Mouse (Mus musculus) embryo, embryonic 10.5 days (tissue): ENCODE data around the gene Gmnn.
A peak's percentile ranks its signal among the peaks of the same experiment; 100 is the strongest.

Experiments
- DNase-seq: peaks from one replicate; pipeline ENCODE4 v3.0.0-alpha.2; 2015; ENCODE audit warnings: low spot score

Gmnn gene

GRCm38 (mm10) chr13:24760351-24760870 is 1.3 kb downstream of the Gmnn start:
- DNase-seq: no peak

GRCm38 (mm10) chr13:24759451-24759850 is 2.3 kb downstream of the Gmnn start:
- DNase-seq: no peak

DNA sequence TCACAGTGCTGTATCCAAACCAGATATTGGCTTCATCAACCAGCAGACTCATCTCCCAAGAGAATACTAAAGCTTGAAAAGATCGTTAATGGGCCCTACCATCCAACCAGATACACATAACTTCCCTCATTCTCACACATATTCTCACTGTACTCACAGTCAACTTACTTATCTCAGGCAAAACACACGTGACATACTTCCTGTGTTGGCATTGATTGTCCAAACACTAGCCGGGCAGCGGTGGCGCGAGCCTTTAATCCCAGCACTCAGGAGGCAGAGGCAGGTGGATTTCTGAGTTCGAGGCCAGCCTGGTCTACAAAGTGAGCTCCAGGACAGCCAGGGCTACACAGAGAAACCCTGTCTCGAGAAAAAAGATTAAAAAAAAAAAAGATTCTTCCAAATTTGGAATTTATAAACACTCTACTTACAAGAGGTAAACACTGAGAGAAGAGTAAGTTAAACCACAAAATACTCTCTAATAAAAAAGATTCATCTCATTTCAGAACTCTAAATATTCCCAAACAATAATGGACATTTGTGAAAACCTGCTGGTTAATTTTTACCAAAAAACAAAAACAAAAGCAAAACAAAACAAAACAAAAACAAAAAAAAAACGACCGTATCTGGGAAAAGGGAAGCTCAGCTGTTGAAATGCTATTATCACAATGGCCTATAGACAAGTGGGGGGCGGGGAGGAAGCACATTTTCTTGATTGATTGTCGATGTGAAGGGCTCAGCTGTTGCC is 3.7 kb downstream of the Gmnn start:
- DNase-seq: no peak

DNA sequence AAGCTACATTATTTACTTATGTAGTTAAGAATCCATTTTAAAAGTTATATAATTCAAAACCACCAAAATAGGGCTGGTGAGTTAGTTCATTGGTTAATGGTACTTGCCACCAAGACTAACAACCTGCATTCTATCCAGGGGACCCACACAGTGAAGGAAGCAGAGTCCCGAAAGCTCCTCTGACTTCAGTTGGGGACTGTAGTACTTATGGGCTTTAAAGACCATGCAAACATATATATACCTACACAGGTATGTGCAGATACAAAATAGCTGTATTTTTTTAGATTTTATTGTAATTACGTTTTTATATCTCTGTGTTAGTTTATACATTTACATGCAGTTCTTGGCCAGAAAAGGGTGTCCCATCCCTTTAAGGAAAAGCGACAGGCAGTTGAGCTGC is 5.0 kb downstream of the Gmnn start:
- no peak for DNase-seq

- no peak for DNase-seq
These were observed 10.3 kb downstream of the Gmnn start for GRCm38 (mm10) chr13:24751396-24751795.

DNA sequence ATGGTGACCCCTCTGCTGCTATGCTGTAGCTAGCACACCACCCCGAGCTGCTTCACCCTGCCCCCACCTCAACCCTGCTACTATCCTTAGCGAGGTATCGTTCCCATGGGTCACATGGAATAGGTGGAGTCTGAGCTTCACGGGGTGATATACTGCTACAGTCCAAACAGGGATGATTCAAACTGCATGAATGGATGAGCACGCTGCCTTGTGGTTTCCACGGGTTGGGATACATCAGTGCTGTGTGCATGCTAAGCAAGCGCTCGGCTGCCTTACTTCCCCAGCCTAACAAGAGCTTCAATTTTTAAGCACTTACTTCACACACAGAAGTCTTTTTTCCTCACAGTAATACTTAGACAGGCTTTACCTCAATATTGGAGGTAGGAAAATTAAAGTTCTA is 10.9 kb downstream of the Gmnn start:
- no peak for DNase-seq

GRCm38 (mm10) chr13:24747823-24748222 is 13.9 kb downstream of the Gmnn start:
- no peak for DNase-seq

DNA sequence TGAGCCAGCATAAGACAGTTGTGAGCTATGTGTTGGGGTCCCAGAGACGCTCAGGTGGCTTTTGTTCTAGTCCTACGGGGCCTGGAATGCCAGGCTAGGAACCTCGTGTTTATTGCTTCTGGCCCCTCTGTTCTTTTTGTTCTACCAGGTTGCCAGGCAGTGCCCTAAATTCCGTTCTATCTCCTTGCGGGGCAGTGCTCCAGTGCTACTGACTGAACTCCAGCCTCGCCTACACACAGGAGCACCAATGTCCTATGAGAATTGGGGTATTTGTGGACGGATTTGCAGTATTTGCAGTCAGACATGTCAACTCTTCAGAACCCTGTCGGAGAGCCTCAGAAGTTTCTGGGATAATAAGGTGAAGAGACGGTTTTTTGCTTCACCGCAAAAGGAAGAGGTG is 20.7 kb downstream of the Gmnn start, which contains the start of gene Armh2:
Gene Armh2, plus strand, starts transcription at position 205 of the 400 bp plus-strand sequence.
- DNase-seq: no peak

GRCm38 (mm10) chr13:24735608-24736131 is 26.1 kb downstream of the Gmnn start:
- DNase-seq: no peak

DNA sequence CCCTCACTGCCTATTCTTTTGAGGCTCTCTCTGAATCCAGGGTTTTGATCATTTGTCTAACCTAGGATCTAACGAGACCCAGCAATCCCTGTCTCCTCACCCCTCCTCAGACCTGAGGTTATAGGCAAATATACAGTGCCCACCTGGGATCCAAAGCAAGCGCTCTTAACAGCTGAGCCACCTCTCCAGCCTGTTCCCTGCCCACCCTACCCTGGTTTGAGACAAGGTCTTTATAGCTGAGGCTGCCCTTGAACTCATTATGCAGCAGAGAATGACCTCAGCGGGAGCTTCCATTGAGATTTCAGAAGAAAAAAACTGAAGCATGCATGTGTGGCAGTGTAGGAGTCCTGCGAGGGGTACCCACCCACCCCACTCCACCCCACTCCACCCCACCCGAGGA is 27.2 kb downstream of the Gmnn start:
- DNase-seq: no peak

DNA sequence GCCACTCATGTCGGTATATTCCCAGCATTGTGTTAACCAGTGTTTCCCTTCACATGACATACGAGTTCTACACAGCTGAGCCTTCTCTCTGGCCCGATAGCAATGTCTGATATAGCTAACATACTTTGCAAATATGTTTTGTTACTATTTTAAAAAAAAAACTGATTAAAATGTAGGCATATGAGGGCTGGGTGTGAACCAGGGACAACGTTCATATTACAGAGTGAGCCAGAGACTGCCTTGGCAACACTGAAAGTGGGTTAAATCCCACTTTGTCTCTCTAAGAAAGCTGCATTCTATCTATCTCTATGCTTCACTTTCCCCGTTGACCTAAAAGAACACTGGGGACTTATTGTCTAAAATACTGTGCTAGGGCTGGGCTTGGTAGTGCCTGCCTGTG is 32.6 kb downstream of the Gmnn start:
- no peak for DNase-seq

DNA sequence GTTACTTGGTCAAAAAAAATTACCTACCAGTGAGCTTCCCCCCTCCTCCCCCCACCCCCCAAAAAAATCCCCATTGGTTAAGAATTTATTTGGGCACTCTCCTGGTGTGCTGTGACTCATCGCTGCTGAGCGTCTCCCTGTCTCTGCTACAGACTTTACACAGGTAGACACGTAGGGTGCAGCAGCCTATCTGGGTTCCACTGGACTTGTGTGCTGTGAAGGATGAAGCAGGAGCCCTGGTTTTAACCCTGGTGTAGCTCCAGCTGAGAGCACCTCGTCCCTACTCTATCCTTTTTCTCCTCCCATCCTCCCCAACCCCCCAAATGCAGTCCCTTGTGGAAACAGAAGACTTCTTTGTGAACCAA is 37.3 kb downstream of the Gmnn start:
- DNase-seq: no peak

- no peak for DNase-seq
These were observed 37.9 kb downstream of the Gmnn start for GRCm38 (mm10) chr13:24723699-24724394.

DNA sequence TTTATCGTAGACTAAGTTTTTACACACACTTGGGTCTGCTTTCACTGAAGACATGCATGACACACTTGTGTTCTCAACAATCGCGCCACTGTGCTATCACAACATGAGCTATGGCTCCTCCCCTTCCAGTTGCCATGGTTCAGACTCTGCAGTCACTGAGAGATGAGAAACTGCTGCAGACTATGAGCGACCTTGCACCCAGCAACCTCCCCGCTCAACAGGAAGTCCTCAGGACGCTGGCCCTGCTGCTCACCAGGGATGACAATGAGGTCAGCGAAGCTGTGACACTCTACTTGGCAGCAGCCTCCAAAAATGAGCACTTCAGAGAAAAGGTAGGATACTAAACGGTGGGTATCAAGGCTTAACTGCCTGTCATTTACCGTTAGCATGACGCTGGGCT is 40.2 kb downstream of the Gmnn start:
- DNase-seq: no peak

- no peak for DNase-seq
These were observed 44.0 kb downstream of the Gmnn start for GRCm38 (mm10) chr13:24717677-24718076.

GRCm38 (mm10) chr13:24716441-24716840 is 45.3 kb downstream of the Gmnn start:
- no peak for DNase-seq

DNA sequence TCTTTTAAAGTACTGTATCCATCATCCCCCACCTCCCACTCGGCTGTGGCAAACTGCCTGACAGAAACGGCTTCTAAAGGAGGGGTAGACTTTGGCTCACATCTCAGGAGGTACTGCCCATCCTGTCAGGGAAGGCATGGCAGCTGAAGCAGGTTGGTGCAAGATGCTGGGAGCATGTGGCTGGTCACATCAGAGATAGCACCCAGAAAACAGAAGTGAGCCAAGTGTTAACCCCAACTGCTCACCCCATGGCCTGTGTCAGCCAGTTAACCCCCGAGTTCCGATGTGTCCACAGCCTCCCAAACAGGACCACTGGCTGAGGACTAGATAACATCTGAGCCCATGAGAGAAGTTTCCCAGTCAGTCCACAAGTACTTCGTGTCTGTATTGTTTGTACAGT is 46.1 kb downstream of the Gmnn start:
- DNase-seq: no peak

GRCm38 (mm10) chr13:24714360-24714885 is 47.3 kb downstream of the Gmnn start:
- DNase-seq: no peak

GRCm38 (mm10) chr13:24713434-24714000 is 48.2 kb downstream of the Gmnn start:
- DNase-seq: peak; percentile 88

DNA sequence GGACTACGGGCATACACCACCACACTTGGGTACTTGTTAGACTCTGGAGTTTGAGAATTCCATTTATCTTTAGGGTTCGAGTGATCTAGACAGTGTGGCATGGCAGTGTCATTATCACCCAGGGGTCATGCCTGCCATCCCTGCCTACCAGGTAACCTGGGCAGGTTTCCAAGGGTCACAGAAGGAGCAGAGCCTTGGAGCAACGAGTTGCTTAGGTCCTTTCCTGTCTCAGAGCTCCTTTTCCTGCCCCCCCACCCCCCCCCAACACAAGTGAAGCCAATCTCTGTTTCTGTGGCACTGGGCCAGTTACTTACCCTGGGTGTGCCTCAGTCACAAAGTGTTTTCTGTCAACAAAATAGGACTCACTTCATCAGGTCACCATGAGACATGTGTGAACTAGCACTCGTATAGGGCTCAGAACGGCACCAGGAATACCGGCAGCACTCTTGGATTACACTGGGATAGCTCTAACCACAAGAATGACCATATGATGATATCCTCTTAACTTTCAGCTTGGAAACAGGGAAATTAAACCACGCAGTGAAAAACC is 49.1 kb downstream of the Gmnn start:
- DNase-seq: no peak

GRCm38 (mm10) chr13:24710968-24711367 is 50.8 kb downstream of the Gmnn start:
- DNase-seq: no peak

DNA sequence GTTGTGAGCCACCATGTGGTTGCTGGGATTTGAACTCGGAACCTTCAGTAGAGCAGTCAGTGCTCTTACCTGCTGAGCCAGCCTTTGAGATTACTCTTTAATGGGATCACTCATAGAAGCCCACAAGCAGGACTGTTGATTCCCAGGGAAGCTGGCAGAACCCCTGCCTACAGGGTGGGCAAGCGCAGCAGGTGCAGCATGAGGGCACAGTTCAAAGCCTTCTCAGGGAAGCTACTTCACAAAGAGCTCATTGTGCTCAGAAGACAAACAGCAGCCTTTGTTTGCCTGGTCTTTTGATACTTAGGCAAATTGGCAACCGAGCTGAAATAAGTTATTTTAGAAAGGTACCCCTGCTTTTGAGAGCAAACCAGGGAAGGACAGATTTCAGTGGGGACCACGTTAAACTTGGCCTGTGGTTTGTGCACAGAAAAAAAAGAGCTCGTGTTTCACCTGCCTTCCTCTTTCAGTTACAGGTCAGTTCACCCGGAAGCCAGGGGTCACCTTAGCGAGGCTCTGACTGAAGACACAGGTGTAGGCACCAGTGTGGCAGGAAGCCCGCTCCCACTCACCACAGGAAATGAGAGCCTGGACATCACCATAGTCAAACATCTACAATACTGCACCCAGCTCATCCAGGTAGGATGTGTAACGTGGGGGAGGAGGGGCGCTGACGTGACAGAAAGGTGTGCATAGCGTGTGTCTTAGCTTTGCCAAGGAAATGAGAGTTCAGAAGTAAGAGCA is 51.9 kb downstream of the Gmnn start:
- no peak for DNase-seq
